ENCODE assay signal across 33 mouse cellular contexts in genomic region chr13:4168006-4168405, GRCm38 (mm10). TPM values are rescaled to one million over a fixed set of nuclear protein-coding genes. Genes with fewer than 3 reads are reported as not detected.
"Had no signal": no experiment of that assay in that cellular context is flagged by ENCODE, and none has a peak within 500 bp of the region (broad histone marks: within the 10 kb centered on the region; RNA-seq: fewer than 3 reads in every experiment).

No protein-coding gene starts in this region.

- DNase-seq: heart, postnatal 10 days; heart, postnatal 14 days; heart, postnatal 36 days; heart, postnatal 4 days; kidney, adult 11 months; kidney, adult 18-20 months; kidney, adult 2 months; kidney, adult 8-10 months; kidney, adult 9 months; kidney, postnatal 10 days; kidney, postnatal 14 days; kidney, postnatal 25 days; kidney, postnatal 36 days; kidney, postnatal 4 days; layer of hippocampus, adult 9-11 months had no signal

- ATAC-seq: hindbrain, embryonic 16.5 days; hindbrain, postnatal 0 days; intestine, embryonic 15.5 days; intestine, embryonic 16.5 days; intestine, postnatal 0 days had no signal

RNA-seq across cellular contexts. Expression of gene Akr1c18, which starts 17.6 kb away (rescaled TPM):
- total RNA-seq: heart, postnatal 10 days; heart, postnatal 14 days; heart, postnatal 25 days; heart, postnatal 36 days; heart, postnatal 4 days; hematopoietic stem cell, adult 5-6 weeks; hindbrain, postnatal 0 days had no signal
- polyA plus RNA-seq: heart, embryonic 11.5 days; heart, embryonic 12.5 days; heart, embryonic 13.5 days; hindbrain, embryonic 10.5 days; hindbrain, embryonic 11.5 days; hindbrain, embryonic 12.5 days; hindbrain, embryonic 13.5 days; hindbrain, embryonic 14.5 days; hindbrain, embryonic 15.5 days; hindbrain, embryonic 16.5 days; hindbrain, postnatal 0 days; large intestine, adult 2 months had no signal

RNA-seq across cellular contexts. Expression of gene Akr1c13, which starts 22.9 kb away (rescaled TPM):
- total RNA-seq: layer of hippocampus, postnatal 25 days had no signal
